Mouse (Mus musculus) layer of hippocampus, postnatal 36 days (tissue): ENCODE data around the gene Ikzf5. TPM values are rescaled to one million over a fixed set of nuclear protein-coding genes. Genes with fewer than 3 reads are reported as not detected.

Experiments
- DNase-seq, 2 experiments: peaks; one replicate each; pipeline ENCODE4 v3.0.0; 2022
- total RNA-seq, 2 experiments: library from RNA; stranded (reverse); gene quantifications; 2 replicates each; pipeline ENCODE4 v1.2.3; 2021

Ikzf5 gene
- total RNA-seq, 2 experiments from 2014 or later = 50.9 to 53.3 TPM

- DNase-seq = no peak
Measured at GRCm38 (mm10) chr7:131345856-131346541, 64.3 kb downstream of the Ikzf5 start.

Other genes starting within 250 kb of the Ikzf5 start
- gene 5430419D17Rik, start 236.1 kb downstream of the Ikzf5 start, total RNA-seq = under 1 TPM in 1 of 2 experiments, not detected in 1; 0.05 TPM
- gene Cuzd1, start 88.2 kb downstream of the Ikzf5 start, total RNA-seq = not detected
- not detected for gene Fam24b, start 81.0 kb downstream of the Ikzf5 start, total RNA-seq
- not detected for gene Fam24a, start 76.7 kb downstream of the Ikzf5 start, total RNA-seq
- 10 to 100 TPM; 24.0 to 29.3 TPM for gene 2310057M21Rik, start 47.8 kb downstream of the Ikzf5 start, total RNA-seq
- 10 to 100 TPM; 50.0 to 56.9 TPM for gene Pstk, start 39.4 kb downstream of the Ikzf5 start, total RNA-seq
- gene Acadsb, start 80 bp upstream of the Ikzf5 start, total RNA-seq = 10 to 100 TPM; 81.1 to 84.4 TPM
- gene Hmx3, start 132.3 kb upstream of the Ikzf5 start, total RNA-seq = not detected
- gene Hmx2, start 138.3 kb upstream of the Ikzf5 start, total RNA-seq = not detected
- gene Bub3, start 149.7 kb upstream of the Ikzf5 start, total RNA-seq = 10 to 100 TPM; 57.4 to 61.9 TPM